Mouse (Mus musculus) urinary bladder, adult 18-20 months (tissue): ENCODE results near the gene Cmah.

Source experiments
- DNase-seq, 2 experiments: peaks; one replicate each; pipeline ENCODE4 v3.0.0; 2022; ENCODE audit warnings: low spot score in 2 of 2, mixed read lengths in 2 of 2

The Cmah gene

DNA sequence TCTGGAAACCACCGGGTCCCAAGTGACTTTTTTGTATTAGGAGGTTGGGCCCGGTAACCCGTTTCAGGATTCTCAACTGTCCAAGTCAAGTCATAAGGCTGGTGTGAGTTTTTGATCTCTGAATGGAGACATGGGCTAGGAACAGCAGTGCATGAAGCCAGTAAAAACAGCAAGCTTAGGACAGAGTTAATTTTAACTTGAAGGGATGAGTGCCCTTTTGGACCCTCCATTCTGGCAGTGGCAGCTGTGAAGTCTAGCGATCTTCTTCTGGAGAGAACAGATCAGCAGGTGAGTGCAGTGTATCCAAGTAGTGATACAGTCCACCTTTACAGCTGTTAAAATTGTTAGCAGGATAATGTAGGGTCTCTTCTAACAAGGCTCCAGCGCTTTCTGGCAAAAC is at the start of gene Cmah:
Gene Cmah (plus strand): TSS at position 204 of the 400 bp plus-strand sequence.
- DNase-seq, result no peak

DNA sequence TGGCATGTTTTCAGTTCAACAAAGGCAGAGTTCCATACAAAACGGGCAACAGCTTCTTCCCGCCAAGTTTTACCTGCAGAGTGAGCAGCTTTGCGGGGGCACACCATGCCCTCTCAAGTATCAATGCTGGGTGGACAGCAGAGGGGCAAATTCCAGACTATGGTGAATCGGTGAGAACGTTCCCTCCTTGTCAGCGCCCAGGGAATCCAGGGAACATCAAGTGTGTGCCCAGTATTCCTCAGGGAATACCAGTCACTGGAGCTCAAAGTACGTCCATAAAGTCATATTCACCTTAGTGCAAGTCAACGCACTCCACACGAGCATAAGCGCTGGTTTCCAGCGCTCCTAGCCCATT is 47.8 kb upstream of the Cmah start:
- DNase-seq, result no peak

DNA sequence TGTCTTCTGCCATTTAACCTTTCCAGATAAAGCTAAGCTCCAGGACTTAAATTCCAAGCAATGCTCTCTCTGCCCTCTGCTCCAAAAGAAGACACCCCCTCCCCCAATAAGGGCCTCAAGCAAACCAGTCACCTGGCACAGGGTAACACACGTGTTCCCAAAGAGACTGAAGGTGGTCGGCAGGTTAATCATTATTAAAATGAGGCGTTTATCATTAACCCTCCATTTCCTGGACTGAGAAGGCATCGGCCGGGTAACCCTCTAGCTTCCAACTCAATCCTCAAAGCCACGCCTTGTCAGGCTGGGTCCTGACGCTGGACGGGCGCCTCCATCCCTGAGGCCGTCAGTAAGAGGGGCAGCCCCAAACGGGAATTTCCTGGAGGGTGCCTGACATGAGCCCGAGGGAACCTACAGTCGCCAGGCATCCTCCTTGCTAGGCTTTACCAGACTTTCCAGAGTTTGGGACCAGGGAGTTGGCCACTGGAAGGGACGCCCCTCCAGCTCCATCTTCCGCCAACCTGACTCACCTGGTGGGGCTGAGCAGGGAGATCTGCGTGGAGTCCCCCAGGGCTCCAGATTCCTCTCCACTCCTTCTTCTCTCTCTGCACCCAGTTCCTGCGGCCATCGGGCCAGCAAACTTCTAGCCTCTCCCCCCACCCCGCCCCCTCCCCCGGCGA is 47.3 kb upstream of the Cmah start:
- DNase-seq, result peak in 1 of 2 experiments; percentile 35

DNA sequence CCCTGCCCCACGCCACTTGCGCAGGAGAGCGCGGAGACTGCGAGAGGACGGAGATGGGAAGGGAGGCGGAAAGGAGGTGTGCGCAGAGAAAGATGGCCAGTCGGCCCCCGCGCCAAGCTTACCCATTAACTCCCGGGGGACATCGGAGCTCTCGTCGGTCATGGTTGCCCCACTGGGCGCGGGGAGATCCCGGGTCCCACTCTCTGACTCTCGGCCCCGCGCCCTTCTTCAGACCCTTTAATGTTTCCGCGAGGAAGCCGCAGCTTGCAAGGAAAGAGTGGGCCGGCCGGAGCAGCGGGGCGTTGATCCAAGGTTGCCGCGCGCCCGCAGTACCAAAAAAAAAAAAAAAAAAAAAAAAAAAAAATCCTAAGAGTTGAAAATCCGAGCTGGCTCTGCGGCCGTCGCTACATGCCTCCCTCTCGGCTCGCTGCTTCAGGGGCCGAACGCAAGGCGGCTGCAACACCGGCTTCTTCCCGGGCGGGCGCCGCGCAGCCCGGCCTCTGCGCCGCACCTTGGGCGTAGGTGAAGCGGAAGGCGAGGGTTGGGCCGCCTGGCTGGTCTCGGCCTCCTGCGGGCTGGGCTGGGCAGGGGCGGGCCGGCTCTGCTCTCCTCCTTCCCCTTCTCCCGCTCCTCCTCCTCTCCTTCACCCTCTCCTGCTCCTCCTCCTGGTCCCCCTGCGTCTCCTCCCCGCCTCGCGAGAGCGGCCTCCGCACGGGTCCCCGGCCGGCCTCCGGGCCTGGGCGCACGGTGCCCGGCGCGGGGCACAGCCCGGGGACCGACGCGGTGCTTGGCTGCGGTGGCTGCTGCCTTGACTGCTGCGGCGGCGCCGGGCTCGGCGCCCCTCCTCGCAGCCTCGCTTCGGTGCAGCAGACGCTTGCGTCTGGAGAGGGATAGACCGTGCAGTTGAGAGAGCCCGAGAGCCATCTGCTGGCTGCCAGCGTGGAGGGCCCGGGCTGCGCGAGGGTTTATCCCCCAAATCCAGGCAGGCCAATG is 46.5 kb upstream of the Cmah start, which contains the start of gene Carmil1:
Gene Carmil1 (minus strand): TSS at position 357 of the 993 bp plus-strand sequence.
- peak; percentile 84 to 90 for DNase-seq

DNA sequence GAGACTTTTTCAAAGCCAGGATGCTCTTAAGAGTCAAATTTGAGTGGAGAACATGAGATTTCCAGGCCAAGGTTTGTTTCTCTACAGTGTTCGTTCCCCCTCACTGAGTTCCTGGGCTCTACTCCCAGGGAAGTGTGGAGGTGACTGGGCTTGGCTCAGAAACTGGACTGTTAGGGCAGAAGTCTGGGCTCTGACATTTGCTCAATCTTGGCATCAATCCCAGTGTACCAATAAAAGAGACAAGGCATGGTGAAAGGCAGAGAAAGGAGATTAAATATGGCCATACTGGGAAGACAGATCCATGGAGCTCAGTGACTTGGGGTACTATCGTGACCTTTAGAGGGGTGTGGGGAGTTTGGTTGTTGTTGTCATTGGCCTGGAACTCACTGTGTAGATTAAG is 39.8 kb upstream of the Cmah start:
- DNase-seq, result no peak

DNA sequence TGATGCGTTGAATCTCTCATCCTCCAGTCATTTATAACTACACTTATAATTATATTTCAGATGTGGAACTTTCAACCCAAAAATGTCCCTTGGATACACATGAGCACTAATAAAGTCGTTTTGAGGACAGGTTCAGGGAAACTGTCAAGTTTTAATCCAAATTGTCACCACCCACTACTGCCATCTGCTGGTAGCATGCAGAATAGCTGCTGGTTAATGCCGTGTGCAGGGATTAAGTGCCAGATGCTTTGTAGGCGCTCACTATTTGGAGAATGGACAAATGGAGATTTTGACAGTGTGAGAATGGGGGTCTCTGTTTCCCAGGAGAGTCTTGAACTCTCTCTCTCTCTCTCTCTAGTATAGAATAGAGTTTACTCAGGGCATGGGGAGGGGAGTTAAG is 30.0 kb upstream of the Cmah start:
- no peak for DNase-seq

DNA sequence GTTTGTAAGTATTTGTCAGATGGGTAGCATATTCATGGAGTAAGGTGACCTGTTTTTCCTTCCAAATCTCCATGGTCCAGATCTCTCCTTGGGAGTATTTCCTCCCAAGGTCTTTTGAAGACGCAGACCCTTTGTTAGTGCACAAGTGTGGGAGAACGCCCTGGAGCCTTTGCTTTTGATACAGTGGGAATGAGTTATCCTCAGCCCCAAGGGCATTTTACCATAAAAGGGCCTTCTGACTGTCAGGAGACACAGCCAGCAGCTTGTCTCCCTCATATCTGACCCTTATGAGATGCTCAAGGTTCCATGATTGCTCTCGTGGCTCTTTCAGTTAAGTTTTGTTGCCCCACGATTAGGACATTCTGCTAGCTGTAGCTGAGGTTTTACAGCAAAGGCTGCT is 21.7 kb upstream of the Cmah start:
- no peak for DNase-seq

DNA sequence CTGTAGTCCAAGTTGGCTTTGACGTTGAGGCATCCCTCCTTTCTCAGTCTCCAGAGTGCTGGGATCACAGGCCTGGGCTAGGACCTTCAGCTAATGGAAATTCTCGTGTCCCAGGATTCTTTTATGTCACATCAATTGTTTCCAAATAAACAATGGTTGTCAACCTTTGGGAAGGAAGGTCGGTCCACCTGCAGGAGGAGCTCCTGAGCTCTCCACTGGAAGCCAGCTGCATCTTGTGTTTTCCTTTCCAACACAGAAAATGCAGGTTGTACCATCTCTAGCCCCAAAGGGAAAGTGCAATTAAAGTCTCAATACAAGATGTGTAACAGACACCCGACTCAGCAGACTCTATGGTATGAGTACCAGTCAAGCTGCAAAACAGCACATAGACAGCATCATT is 21.0 kb upstream of the Cmah start:
- DNase-seq, result no peak

DNA sequence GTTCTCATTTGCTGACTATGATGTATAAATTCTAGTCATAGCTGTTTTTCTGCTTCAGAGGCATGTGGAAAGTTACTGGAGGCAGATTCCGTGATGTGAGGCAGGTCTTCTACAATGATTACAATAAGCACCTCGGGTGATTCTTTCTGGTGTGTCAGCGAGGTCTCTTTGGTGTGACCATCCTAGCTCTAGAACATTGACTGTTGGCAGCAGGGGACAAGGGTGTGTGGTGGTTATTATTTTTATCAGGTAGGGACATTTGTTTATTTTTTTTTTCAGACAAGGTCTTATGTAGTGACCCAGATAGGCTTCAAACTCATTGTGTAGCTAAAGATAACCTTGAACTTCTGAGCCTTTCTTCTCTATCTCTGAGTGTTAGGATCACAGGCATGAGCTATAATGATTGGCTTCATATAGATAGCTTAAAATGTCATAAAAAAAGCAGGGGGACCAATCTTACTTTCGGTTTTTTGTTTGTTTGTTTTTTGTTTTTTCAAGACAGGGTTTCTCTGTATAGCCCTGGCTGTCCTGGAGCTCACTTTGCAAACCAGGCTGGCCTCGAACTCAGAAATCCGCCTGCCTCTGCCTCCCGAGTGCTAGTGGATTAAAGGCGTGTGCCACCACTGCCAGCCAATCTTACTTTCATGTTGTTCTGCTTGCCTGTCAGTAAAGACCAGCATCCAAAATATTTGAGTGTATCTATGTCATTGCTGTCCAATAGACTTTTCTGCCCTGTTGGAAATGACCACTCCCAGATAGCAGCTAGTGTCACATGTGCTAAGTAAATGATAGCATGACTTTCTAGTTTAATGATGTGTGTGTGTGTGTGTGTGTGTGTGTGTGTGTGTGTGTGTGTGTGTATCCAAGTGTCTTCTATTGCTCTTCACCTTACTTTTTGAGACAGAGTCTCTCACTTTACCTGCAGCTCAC is 15.9 kb upstream of the Cmah start:
- no peak for DNase-seq

DNA sequence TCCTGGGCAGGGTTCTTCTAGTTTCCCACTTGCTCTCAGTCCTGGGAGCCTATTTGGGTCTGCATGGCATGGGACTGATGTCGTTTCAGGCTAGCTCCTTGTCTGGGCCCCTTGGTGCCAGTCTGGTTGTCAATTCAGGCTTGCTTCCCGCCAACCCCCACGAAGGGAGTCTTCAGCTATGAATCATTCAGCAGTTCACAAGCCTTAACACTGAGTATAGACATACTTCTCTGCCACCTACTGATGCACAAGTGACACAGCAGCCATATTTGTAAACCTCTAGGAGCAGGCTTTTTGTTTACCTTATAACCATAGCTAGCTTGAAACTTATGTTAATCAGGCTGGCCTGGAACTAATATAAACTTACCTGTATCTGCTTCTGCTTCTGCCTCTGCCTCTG is 10.6 kb upstream of the Cmah start:
- no peak for DNase-seq

DNA sequence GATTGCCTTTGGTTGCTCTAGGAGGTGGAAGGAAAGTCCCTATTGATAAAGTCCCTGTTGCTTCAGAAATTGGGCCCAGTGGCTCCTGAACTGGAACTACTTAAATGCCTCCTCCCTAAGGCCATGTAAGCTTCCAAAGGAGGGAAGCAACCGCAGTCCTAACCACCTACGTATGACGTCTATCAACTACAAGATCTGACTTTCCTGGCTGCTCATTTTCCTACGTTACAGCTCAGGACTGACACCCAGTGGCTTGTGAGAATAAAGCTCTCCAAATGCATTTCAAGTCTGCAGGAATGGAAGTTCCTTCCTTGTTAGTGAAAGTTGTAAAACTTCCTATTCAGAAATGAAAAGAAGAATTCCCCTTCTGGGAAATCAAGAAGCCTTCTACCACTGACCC is 8.6 kb upstream of the Cmah start:
- no peak for DNase-seq

DNA sequence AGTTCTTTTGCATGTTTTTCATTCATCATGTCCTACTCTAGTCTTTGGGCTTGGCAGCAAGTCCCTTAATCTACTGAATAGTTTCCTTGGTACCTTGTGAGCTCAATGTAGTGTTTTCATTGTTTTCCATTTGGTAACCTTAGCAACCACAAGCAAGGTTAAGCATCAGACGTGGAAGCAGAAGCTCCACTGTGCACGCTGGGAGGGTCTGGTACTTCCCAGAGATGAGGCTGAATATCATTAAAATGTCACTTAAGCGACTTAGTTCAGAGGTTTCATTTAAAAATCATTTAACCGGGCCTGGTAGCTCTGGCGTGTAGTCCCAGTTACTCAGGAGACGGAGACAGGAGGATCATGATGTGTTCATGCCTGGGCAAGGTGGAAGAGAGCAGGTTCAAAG is 5.9 kb upstream of the Cmah start:
- DNase-seq, result no peak

DNA sequence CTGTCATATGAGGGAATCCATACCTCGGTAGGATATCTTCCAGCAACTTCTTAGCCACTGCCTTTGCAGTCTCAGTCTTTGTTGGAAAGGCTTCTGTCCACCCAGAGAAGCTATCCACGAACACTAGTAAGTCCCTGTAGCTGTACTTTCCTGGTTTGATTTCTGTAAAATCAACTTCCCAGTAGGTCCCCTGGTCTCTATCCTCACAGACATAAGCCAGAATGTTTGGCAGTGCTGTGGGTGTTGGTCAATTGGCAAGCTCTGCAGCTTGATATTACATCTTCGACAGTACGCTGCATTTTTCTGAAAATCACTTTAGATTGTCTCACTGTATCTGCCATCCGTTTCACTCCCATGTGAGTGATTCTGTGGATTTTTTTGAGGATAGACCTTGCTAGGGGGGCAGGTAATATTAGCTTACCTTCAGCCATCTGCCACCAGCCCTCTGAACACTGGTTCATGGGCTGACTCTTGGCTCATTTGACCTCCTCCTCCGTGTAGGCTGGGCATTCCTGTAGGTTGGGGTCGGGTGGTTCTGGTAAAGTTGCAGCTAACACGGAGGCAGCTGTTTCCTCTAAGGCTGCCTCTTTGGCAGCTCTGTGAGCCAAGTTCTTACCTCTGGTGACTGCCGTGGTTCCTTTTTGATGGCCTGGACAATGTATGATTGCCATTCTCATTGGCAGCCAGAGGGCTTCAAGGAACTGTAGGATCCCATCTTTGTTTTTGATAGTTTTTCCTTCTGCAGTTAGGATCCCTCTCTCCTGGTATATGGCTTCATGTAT is 1.0 kb downstream of the Cmah start:
- DNase-seq, result no peak

DNA sequence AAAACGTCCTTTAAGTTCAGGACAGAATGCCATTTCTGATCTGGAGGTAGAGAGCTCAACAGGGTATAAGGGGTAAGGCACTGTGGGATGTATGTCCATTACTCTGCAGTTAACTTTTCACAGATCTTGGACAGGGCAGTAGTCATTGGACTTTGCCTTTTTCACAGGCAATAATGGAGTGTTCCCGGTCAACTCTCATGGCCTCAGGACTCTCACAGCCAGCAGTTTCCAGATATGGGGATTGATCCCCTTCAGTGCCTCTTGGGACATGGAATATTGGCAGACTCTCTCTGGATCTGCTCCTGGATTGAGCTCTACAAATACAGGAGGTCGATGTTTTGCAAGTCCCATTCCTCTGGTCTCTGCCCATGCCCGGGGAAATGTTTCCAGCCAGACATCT is 2.9 kb downstream of the Cmah start:
- DNase-seq, result no peak

DNA sequence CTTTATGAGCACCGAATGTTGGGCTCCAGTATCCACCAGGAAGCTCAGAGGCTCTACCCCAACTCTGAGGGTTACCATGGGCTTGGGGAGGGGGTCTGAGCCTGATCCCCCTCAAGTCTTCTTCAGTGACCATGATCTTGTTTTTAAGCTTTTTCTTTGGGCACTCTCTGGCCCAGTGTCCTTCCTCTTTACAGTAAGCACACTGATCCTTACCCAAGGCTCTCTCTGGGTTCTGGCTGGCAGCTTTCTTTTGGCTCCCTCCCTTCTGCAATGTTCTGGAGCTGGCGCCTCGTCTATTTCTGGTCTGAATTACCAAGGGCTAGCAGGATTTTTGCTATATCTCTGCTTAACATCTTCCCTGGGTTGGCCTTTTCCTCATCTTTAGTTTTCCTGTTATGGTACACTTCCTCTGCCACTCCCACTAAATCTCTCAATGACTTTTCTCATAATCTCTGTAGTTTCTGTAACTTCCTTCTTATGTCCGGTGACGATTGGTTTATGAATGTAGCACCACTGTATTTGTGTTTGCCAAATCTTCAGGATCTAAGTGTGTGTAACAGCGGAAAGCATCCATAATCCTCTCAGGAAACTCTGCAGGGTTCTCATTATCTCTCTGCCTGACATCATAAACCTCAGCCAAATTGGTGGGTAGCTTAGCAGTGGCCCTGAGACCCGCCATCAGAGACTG is 3.8 kb downstream of the Cmah start:
- no peak for DNase-seq

DNA sequence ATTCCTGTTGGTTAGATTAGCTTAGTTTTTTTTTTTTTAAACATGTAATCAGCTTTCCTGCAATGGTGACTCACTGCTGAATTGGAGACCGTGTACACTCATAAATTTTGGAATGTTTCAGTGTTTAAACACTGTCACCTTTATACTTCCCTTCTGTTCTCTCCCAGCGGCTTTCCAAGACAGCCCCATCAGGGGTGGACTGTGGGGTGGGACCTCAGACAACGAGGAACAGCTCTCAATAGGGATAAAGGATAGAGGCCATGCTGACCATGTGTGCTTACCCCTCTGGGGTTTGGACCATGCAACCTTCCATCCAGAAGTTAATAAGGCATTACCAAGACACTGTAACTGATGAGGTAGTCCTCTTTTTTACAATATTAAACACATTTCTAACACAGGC is 5.3 kb downstream of the Cmah start:
- no peak for DNase-seq

DNA sequence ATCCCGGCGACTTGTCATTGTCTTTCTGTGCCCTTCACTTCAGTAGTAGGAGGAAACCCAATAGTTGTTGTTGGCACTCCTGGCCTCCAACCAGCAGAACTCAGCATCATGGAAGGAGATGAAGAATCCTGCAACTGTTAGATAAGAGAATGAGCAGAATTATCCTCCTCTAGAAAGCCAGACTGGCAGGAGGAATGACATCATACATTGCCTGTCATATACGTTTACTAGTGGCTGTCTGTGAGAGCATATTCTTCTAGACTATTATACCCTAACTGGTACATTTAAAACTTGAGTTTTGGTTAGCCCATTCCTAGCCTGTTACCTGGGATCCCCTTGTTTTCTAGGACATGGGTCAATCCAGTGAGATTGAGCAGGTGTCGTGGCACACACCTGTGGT is 9.6 kb downstream of the Cmah start:
- DNase-seq, result no peak

DNA sequence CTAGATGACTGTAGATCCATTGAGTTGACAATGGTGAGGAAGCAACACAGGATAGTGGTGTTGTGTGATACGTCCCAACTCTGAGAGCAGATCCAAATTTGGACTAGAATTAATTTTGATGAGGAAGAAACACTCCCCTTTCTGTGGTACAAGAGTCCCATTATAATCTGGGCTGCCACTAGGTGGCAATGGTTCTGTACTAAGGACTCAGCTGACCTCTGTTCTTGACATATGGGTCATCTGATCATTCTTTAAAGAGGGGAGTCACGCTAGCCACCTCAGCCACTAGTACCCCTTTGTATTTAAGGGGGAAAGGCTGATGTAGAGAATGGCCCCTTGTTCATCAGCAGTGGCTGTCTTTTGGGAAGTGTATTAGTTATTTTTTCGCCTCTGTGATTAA is 10.7 kb downstream of the Cmah start:
- no peak for DNase-seq

DNA sequence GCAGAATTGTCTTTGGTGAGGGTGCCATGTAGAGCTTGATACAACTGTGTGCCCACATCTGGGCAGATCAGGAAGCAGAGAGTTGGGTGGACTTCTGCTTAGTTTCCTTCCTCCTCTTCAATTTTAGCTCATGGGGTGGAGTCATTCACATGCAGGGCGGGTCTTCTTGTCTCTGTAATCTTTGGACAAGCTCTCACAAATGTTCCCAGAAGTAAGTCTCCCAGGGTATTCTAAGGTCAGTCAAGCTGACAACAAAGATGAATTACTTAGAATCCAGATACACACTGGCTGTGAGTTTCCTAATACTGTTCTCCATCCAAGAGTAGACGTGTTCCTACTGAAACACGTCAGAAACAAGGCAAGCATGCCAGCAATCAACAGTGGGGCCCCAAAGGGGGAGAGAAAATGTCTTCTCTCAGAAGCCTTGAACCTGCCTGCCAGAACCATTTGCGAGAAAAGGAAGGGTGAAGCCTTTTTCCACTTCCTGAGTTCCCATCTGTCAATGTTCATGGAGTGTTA is 11.2 kb downstream of the Cmah start:
- peak in 1 of 2 experiments; percentile 26 for DNase-seq

DNA sequence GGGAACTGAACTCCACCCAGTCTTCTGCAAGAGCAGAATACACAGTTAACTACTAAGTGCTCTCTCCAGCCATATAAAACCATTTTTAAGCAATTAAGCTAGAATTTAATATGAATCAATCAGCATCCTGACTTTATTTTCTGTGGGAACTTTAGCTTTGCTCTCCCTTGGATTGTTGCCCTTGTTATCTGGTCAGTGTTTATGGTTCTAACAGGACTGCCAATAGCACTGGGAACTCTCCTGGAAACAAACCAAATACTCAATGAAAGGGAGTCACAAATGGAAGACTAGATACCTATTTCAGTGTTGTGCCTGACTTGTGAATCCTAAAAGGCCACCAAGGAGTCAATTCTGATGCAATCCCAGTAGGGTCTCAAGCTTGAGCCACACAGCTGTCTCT is 12.7 kb downstream of the Cmah start:
- no peak for DNase-seq
